In genomic region chr7:109011596-109012180, GRCm38 (mm10) we compare ENCODE assay signal across 8 mouse cellular contexts.
DNase-seq lines count a peak whose midpoint lies in the region; ATAC-seq and TF ChIP-seq lines count a peak whose summit lies in the region.

No protein-coding gene starts in this region.

- peak; percentile 77 for ATAC-seq in hindbrain, embryonic 12.5 days (ENCODE audit: low FRiP score)
- 0 out of 2 replicates have a peak, but pooled peaks have one; percentile 31 for ATAC-seq in limb, embryonic 11.5 days (ENCODE audit: insufficient number of reproducible peaks, low FRiP score, low TSS enrichment, low read depth)

- peak overlapping the region; percentile 86 for H3K27ac ChIP-seq in hindbrain, embryonic 12.5 days
- no peak overlapping the region for H3K27ac ChIP-seq in limb, embryonic 11.5 days (replicated peaks; ENCODE audit: low read depth, low read length)

- H3K4me2 ChIP-seq in hindbrain, embryonic 12.5 days (replicated peaks), result peak overlapping the region; percentile 78
- H3K4me2 ChIP-seq in limb, embryonic 11.5 days (ENCODE audit: low read depth, severe bottlenecking), result peak overlapping the region; percentile 92; the same call in 1 of the 2 replicates

- DNase-seq in cerebellum, postnatal 10 days, result peak; percentile 75 to 79
- DNase-seq in limb, embryonic 11.5 days (ENCODE audit: low spot score), result peak; percentile 29
- DNase-seq in right cerebral cortex, postnatal 25 days, result peak; percentile 73
- no peak for DNase-seq in spleen, adult 12 weeks (ENCODE audit: low spot score)
- DNase-seq in ovary, adult 18-20 months (ENCODE audit: low spot score), result no peak
- no peak for DNase-seq in urinary bladder, postnatal 36 days (ENCODE audit: low spot score in 2 of 2)

- 37% methylated on average over 8 of the region's 8 CpGs for WGBS in hindbrain, embryonic 12.5 days
- 52% methylated on average over 8 of the region's 8 CpGs for WGBS in limb, embryonic 11.5 days

- H3K9me3 ChIP-seq in E14TG2a.4 (ENCODE audit: low read length), result no peaks in the 10 kb centered on the region
- H3K9me3 ChIP-seq in hindbrain, embryonic 12.5 days (replicated peaks), result no peaks in the 10 kb centered on the region
- H3K9me3 ChIP-seq in limb, embryonic 11.5 days (ENCODE audit: control insufficient read depth, low read length), result no peaks in the 10 kb centered on the region

- no peaks in the 10 kb centered on the region for H3K36me3 ChIP-seq in E14TG2a.4 (ENCODE audit: insufficient read depth, low read length)
- no peaks in the 10 kb centered on the region for H3K36me3 ChIP-seq in hindbrain, embryonic 12.5 days
- no peaks in the 10 kb centered on the region for H3K36me3 ChIP-seq in limb, embryonic 11.5 days (ENCODE audit: control insufficient read depth, insufficient read depth, low read length)

- no peak for TF ChIP-seq CTCF in E14TG2a.4 (conservative IDR thresholded peaks at IDR 0.05; ENCODE audit: low read length)

- peaks cover 20% of the 10 kb centered on the region for H3K4me1 ChIP-seq in E14TG2a.4 (replicated peaks; ENCODE audit: low read depth, low read length)
- peaks cover 46% of the 10 kb centered on the region for H3K4me1 ChIP-seq in hindbrain, embryonic 12.5 days
- peaks cover 3% of the 10 kb centered on the region; the same call in 1 of the 2 replicates for H3K4me1 ChIP-seq in limb, embryonic 11.5 days (ENCODE audit: control insufficient read depth, insufficient read depth, low read length)

- peaks cover 65% of the 10 kb centered on the region for H3K27me3 ChIP-seq in E14TG2a.4 (ENCODE audit: insufficient read depth, low read length)
- peaks cover 39% of the 10 kb centered on the region for H3K27me3 ChIP-seq in hindbrain, embryonic 12.5 days
- H3K27me3 ChIP-seq in limb, embryonic 11.5 days (ENCODE audit: control insufficient read depth, insufficient read depth, low read length), result peaks cover 18% of the 10 kb centered on the region

- peak overlapping the region; percentile 84 for H3K9ac ChIP-seq in hindbrain, embryonic 12.5 days
- peak overlapping the region; percentile 69; the same call in 1 of the 2 replicates for H3K9ac ChIP-seq in limb, embryonic 11.5 days (ENCODE audit: low read length)

- H3K4me3 ChIP-seq in E14TG2a.4 (replicated peaks; ENCODE audit: low read length), result peak overlapping the region; percentile 87
- H3K4me3 ChIP-seq in hindbrain, embryonic 12.5 days, result peak overlapping the region; percentile 81
- H3K4me3 ChIP-seq in limb, embryonic 11.5 days (ENCODE audit: low read depth, low read length), result peak overlapping the region; percentile 69

Comparison
In these comparisons a context has a peak if more than half of its experiments do, and no peak if none do; other contexts are left out.
1. DNase-seq: peak in cerebellum, postnatal 10 days (2 of 2), limb, embryonic 11.5 days (single experiment) and right cerebral cortex, postnatal 25 days (single experiment); none in spleen, adult 12 weeks (single experiment), ovary, adult 18-20 months (single experiment) and urinary bladder, postnatal 36 days (0 of 2).
2. Peak in every context shown above with its lines, with median percentiles within 50 percentile points of each other: H3K4me3 ChIP-seq.